Mouse (Mus musculus): ENCODE results near the gene Hacd3. TPM values are rescaled to one million over a fixed set of nuclear protein-coding genes. Genes with fewer than 3 reads are reported as not detected.
A peak's percentile ranks its signal among the peaks of the same experiment; 100 is the strongest.

The Hacd3 gene
- polyA plus RNA-seq, 1 experiment, result 1.6 TPM

DNA sequence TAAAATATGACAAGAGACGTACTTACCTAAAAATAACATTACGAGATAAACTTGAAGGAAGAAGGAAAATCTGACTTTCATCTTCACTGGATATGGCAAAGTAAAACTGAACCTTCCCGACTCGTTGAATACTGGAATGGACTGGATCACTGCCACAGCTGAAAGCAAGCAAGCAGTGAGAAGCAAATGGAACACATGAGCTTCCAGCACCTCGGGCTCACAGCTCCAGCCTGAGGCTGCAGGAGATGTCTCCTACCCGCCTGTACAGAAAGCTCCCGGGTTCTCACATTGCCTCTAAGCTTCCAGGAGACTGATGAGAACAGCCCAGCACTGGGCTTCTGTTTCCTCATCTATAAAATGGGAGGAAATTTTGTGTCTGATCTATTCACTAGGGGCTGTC, 31.2 kb downstream of the Hacd3 start:
- H3K4me3 ChIP-seq (replicated peaks), result no peak overlapping the region
- no peaks in the 10 kb centered on the region for H3K27me3 ChIP-seq (replicated peaks)
- no peak for TF ChIP-seq FLI1 (IDR thresholded peaks at IDR 0.05; ENCODE audit: low read length)
- TF ChIP-seq GATA1 (IDR thresholded peaks at IDR 0.05; ENCODE audit: borderline replicate concordance, low read length), result no peak
- H3K4me1 ChIP-seq, result peaks cover 44% of the 10 kb centered on the region
- no peaks in the 10 kb centered on the region for H3K9me3 ChIP-seq
- H3K36me3 ChIP-seq (replicated peaks; ENCODE audit: low read length), result peaks cover 87% of the 10 kb centered on the region

- H3K4me3 ChIP-seq (replicated peaks), result no peak overlapping the region
- peaks cover 44% of the 10 kb centered on the region for H3K4me1 ChIP-seq
- no peaks in the 10 kb centered on the region for H3K27me3 ChIP-seq (replicated peaks)
- TF ChIP-seq FLI1 (IDR thresholded peaks at IDR 0.05; ENCODE audit: low read length) (no peak), GATA1 (IDR thresholded peaks at IDR 0.05; ENCODE audit: borderline replicate concordance, low read length) (no peak)
- H3K36me3 ChIP-seq (replicated peaks; ENCODE audit: low read length), result peaks cover 96% of the 10 kb centered on the region
- H3K9me3 ChIP-seq, result no peaks in the 10 kb centered on the region
Observed at GRCm38 (mm10) chr9:64988443-64988842, 33.0 kb downstream of the Hacd3 start.

DNA sequence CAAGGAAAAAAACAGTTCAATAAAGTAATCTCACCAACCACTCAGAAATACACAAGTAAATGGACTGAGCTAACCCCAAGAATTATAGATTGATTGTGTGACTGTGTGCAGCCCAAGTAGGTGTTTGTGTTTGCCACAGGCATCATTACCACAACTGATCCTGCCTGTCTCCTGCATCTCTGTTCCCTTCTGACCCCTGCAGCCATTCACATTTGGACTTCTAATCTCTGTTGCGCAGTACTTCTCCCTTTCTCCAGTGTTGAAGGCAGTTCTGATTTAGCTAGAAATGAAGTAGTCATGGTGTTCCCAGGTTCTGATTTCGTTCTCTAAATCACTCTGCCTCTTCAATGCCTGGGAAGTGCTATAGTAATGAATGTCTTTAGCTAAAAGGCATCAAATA, 33.8 kb downstream of the Hacd3 start:
- no peak for TF ChIP-seq GATA1 (IDR thresholded peaks at IDR 0.05; ENCODE audit: borderline replicate concordance, low read length)
- no peak for TF ChIP-seq FLI1 (IDR thresholded peaks at IDR 0.05; ENCODE audit: low read length)
- Histone ChIP-seq H3K4me1 (peaks cover 42% of the 10 kb centered on the region), H3K4me3 (replicated peaks) (no peak overlapping the region), H3K27me3 (replicated peaks) (no peaks in the 10 kb centered on the region), H3K9me3 (no peaks in the 10 kb centered on the region), H3K36me3 (replicated peaks; ENCODE audit: low read length) (peaks cover 97% of the 10 kb centered on the region)

- Histone ChIP-seq H3K27me3 (replicated peaks) (no peaks in the 10 kb centered on the region), H3K4me3 (replicated peaks) (no peak overlapping the region), H3K9me3 (no peaks in the 10 kb centered on the region), H3K36me3 (replicated peaks; ENCODE audit: low read length) (peaks cover 99% of the 10 kb centered on the region), H3K4me1 (peaks cover 43% of the 10 kb centered on the region)
- no peak for TF ChIP-seq FLI1 (IDR thresholded peaks at IDR 0.05; ENCODE audit: low read length)
- TF ChIP-seq GATA1 (IDR thresholded peaks at IDR 0.05; ENCODE audit: borderline replicate concordance, low read length), result no peak
Observed at GRCm38 (mm10) chr9:64985807-64986206, 35.7 kb downstream of the Hacd3 start.

DNA sequence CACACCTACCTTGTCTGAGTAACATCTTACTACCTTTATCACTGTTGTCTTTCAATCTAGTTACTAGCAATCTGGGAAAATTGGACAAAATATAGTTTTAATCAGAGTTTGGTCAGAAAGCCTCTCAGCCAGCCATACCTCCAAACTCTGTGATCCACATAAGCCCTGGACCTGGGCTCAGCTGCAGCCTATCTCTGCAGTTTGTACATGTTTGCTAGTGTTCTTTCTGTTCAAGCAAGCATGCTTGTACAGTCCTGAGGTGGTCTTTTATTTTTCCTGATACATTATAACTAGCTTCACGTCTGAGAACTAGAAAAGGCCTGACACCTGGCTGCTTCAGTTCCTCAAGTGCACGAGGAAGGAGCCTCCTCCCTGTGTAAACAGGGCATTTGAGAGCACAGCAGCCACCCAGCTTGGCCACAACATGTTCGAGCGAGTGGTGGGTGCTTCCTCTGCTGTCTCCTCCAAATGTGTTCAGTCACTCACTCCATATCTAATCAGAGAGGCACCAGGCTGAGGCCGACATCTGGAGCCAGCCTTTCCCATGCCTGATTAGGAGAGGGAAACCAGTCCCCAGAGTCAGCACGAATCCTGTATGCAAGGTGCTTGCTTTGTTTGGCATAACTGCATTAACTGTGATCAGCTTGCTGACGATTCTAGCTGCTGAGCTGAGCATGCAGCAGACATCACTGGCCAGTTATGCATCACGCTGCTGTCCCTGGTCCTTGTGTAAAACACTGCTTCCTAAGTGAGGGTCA, 36.3 kb downstream of the Hacd3 start:
- Histone ChIP-seq H3K27me3 (replicated peaks) (no peaks in the 10 kb centered on the region), H3K36me3 (replicated peaks; ENCODE audit: low read length) (peaks cover 99% of the 10 kb centered on the region), H3K4me3 (replicated peaks) (peak overlapping the region; percentile 76), H3K4me1 (peaks cover 40% of the 10 kb centered on the region), H3K9me3 (no peaks in the 10 kb centered on the region)
- no peak for TF ChIP-seq GATA1 (IDR thresholded peaks at IDR 0.05; ENCODE audit: borderline replicate concordance, low read length)
- no peak for TF ChIP-seq FLI1 (IDR thresholded peaks at IDR 0.05; ENCODE audit: low read length)

GRCm38 (mm10) chr9:64981904-64982303, 39.6 kb downstream of the Hacd3 start:
- H3K4me1 ChIP-seq, result peaks cover 31% of the 10 kb centered on the region
- no peaks in the 10 kb centered on the region for H3K27me3 ChIP-seq (replicated peaks)
- H3K4me3 ChIP-seq (replicated peaks), result no peak overlapping the region
- no peak for TF ChIP-seq GATA1 (IDR thresholded peaks at IDR 0.05; ENCODE audit: borderline replicate concordance, low read length)
- no peak for TF ChIP-seq FLI1 (IDR thresholded peaks at IDR 0.05; ENCODE audit: low read length)
- H3K9me3 ChIP-seq, result no peaks in the 10 kb centered on the region
- H3K36me3 ChIP-seq (replicated peaks; ENCODE audit: low read length), result peaks cover 100% of the 10 kb centered on the region

- TF ChIP-seq FLI1 (IDR thresholded peaks at IDR 0.05; ENCODE audit: low read length) (no peak), GATA1 (IDR thresholded peaks at IDR 0.05; ENCODE audit: borderline replicate concordance, low read length) (no peak)
- Histone ChIP-seq H3K36me3 (replicated peaks; ENCODE audit: low read length) (peaks cover 100% of the 10 kb centered on the region), H3K4me3 (replicated peaks) (no peak overlapping the region), H3K4me1 (peaks cover 26% of the 10 kb centered on the region), H3K9me3 (no peaks in the 10 kb centered on the region), H3K27me3 (replicated peaks) (no peaks in the 10 kb centered on the region)
Observed at GRCm38 (mm10) chr9:64980548-64980947, 40.9 kb downstream of the Hacd3 start.

GRCm38 (mm10) chr9:64960978-64961320, 60.5 kb downstream of the Hacd3 start:
- Histone ChIP-seq H3K9me3 (no peaks in the 10 kb centered on the region), H3K27me3 (replicated peaks) (no peaks in the 10 kb centered on the region), H3K4me1 (peaks cover 70% of the 10 kb centered on the region), H3K36me3 (replicated peaks; ENCODE audit: low read length) (peaks cover 40% of the 10 kb centered on the region), H3K4me3 (replicated peaks) (peak overlapping the region; percentile 96)
- TF ChIP-seq GATA1 (IDR thresholded peaks at IDR 0.05; ENCODE audit: borderline replicate concordance, low read length) (no peak), FLI1 (IDR thresholded peaks at IDR 0.05; ENCODE audit: low read length) (no peak)

DNA sequence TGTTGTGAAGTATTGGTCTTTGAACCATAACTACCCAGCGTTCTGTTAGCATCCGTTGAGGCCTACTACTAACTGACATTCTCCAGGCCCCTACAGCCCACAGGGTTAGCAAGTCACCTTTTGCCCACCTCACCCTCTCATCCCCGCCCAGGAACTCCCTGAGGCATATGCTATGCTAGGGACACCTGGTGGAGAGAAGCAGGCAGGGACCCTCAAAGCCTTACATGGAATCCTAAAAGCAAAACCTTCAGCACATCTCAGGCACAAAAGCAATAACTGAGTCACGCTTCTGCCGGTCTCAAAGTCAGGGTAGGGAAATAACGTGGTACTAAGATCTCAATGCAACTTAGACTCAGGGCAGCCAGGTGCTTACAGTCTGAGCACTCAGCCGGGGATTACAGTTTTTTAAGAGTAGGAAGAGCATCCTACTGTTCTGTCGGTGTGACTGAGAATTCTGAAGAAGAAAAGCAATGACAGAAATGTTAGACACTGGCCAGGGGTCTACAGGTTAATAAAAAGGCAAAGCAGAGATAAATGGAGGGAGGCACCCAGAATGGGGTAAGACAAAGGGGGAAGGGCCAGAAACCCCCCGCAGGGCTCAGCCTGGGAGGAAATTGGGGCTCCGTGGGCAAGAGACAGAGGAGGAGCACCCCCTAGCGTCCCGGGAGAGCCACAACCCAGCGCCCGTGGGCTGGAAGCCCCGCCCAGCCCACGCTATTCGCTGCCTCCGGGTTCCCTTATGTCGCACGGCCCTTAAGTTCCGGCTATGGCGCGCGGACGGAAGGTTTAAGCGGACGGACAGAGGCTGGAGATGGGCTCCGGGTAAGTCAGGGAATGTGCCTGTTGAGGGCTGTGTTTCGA, 61.1 kb downstream of the Hacd3 start, which contains the start of gene Ints14:
Gene Ints14, plus strand, starts transcription at position 789 of the 861 bp plus-strand sequence.
- Histone ChIP-seq H3K36me3 (replicated peaks; ENCODE audit: low read length) (peaks cover 34% of the 10 kb centered on the region), H3K9me3 (no peaks in the 10 kb centered on the region), H3K4me3 (replicated peaks) (peak within 1 kb of the TSS; percentile 96), H3K4me1 (peaks cover 69% of the 10 kb centered on the region), H3K27me3 (replicated peaks) (no peaks in the 10 kb centered on the region)
- TF ChIP-seq FLI1 (IDR thresholded peaks at IDR 0.05; ENCODE audit: low read length) (no peak), GATA1 (IDR thresholded peaks at IDR 0.05; ENCODE audit: borderline replicate concordance, low read length) (no peak)

GRCm38 (mm10) chr9:64957276-64957675, 64.2 kb downstream of the Hacd3 start:
- TF ChIP-seq GATA1 (IDR thresholded peaks at IDR 0.05; ENCODE audit: borderline replicate concordance, low read length) (no peak), FLI1 (IDR thresholded peaks at IDR 0.05; ENCODE audit: low read length) (no peak)
- peaks cover 67% of the 10 kb centered on the region for H3K4me1 ChIP-seq
- peaks cover 21% of the 10 kb centered on the region for H3K36me3 ChIP-seq (replicated peaks; ENCODE audit: low read length)
- peaks cover 3% of the 10 kb centered on the region for H3K27me3 ChIP-seq (replicated peaks)
- H3K9me3 ChIP-seq, result peaks cover 10% of the 10 kb centered on the region; the same call in 1 of the 2 replicates
- H3K4me3 ChIP-seq (replicated peaks), result peak overlapping the region; percentile 21

Data from megakaryocyte, embryonic 14.5 days (primary cell).